Mouse (Mus musculus) embryonic facial prominence, embryonic 10.5 days (tissue): ENCODE results near the gene Ccdc88b. TPM values are rescaled to one million over a fixed set of nuclear protein-coding genes. Genes with fewer than 3 reads are reported as not detected.

Source experiments
- DNase-seq: peaks from one replicate; pipeline ENCODE4 v3.0.0-alpha.2; 2017; ENCODE audit warnings: low spot score
- H3K27ac ChIP-seq: fragments of 300-500 bp; sonication (generic); replicated peaks from 2 replicates; pipeline ENCODE4 v1.5.1; 2016; ENCODE audit warnings: mild to moderate bottlenecking
- H3K27me3 ChIP-seq: fragments of 300-500 bp; sonication (generic); replicated peaks from 2 replicates; pipeline ENCODE4 v1.6.1; 2016; ENCODE audit warnings: low read depth, mild to moderate bottlenecking; ENCODE audit not compliant: poor library complexity, severe bottlenecking
- H3K36me3 ChIP-seq: fragments of 300-500 bp; sonication (generic); replicated peaks from 2 replicates; pipeline ENCODE4 v1.6.1; 2016; ENCODE audit warnings: mild to moderate bottlenecking, moderate library complexity
- H3K4me1 ChIP-seq: fragments of 300-500 bp; sonication (generic); 2 replicates; pipeline ENCODE4 v1.6.1; 2016
- H3K4me3 ChIP-seq: fragments of 300-500 bp; sonication (generic); 2 replicates; pipeline ENCODE4 v1.5.1; 2016; ENCODE audit warnings: mild to moderate bottlenecking, moderate library complexity
- H3K9me3 ChIP-seq: fragments of 300-500 bp; sonication (generic); 2 replicates; pipeline ENCODE4 v1.6.1; 2016; ENCODE audit warnings: mild to moderate bottlenecking
- WGBS: fragments of 180-500 bp; shearing (Covaris S2); methylation state at CpG from one replicate; pipeline ENCODE4 v1.1.7; 2016; 5-methylcytosine and 5-hydroxymethylcytosine counted together
- microRNA-seq: library from miRNA; unstranded; fragments of <30 nt; microRNA quantifications from one replicate; pipeline ENCODE4, GENCODE M21; 2017
- polyA plus RNA-seq: library from polyadenylated mRNA; unstranded; fragments of >200 nt; fragmentation: Nextera tagmentation; extraction: Ambion mirVana; gene quantifications from 2 replicates; pipeline ENCODE4 v1.2.1, GENCODE M21; 2016

The Ccdc88b gene
- polyA plus RNA-seq, 1 experiment from 2014 or later, result 0.62 TPM

- no peak for DNase-seq
- no peak overlapping the region for H3K4me3 ChIP-seq
- 38% methylated on average over 4 of the region's 4 CpGs for WGBS
- no peaks in the 10 kb centered on the region for H3K9me3 ChIP-seq
- no peaks in the 10 kb centered on the region for H3K36me3 ChIP-seq
- peak overlapping the region; percentile 19 for H3K27ac ChIP-seq
- H3K4me1 ChIP-seq, result peaks cover 17% of the 10 kb centered on the region
- H3K27me3 ChIP-seq, result 0 out of 2 replicates have a peak, but pooled peaks cover 8% of the 10 kb centered on the region
These were observed 43.6 kb downstream of the Ccdc88b start for GRCm38 (mm10) chr19:6814366-6814765.

Small RNA genes within 50 kb of the gene (microRNA-seq; reads per million reads assigned to microRNA genes)
- not detected for gene Mir5046

Other genes with a start within 250 kb of the Ccdc88b start
- 5.3 and 7.0 TPM in 2 replicates for gene Rps6ka4, start 17.6 kb downstream of the Ccdc88b start, polyA plus RNA-seq
- gene Trmt112, start 51.5 kb upstream of the Ccdc88b start, polyA plus RNA-seq, result 150 and 168 TPM in 2 replicates
- gene Prdx5, start 51.9 kb upstream of the Ccdc88b start, polyA plus RNA-seq, result 137 and 140 TPM in 2 replicates
- gene Esrra, start 63.6 kb upstream of the Ccdc88b start, polyA plus RNA-seq, result 7.9 and 8.9 TPM in 2 replicates
- 0.68 and 0.74 TPM in 2 replicates for gene Catsperz, start 67.2 kb upstream of the Ccdc88b start, polyA plus RNA-seq
- gene Kcnk4, start 76.3 kb upstream of the Ccdc88b start, polyA plus RNA-seq, result 0.23 TPM in 1 of 2 replicates, not detected in the other
- 53.4 and 55.1 TPM in 2 replicates for gene Bad, start 83.7 kb upstream of the Ccdc88b start, polyA plus RNA-seq
- 26.9 and 27.5 TPM in 2 replicates for gene Gpr137, start 84.3 kb upstream of the Ccdc88b start, polyA plus RNA-seq
- gene Ppp1r14b, start 116.8 kb upstream of the Ccdc88b start, polyA plus RNA-seq, result 217 and 235 TPM in 2 replicates
- 32.8 and 37.0 TPM in 2 replicates for gene Plcb3, start 118.3 kb upstream of the Ccdc88b start, polyA plus RNA-seq
- gene Fkbp2, start 122.3 kb upstream of the Ccdc88b start, polyA plus RNA-seq, result 100.0 and 101 TPM in 2 replicates
- gene Vegfb, start 129.4 kb upstream of the Ccdc88b start, polyA plus RNA-seq, result 36.0 and 36.9 TPM in 2 replicates
- gene Dnajc4, start 134.4 kb upstream of the Ccdc88b start, polyA plus RNA-seq, result 18.1 and 18.2 TPM in 2 replicates
- 20.1 and 20.9 TPM in 2 replicates for gene Nudt22, start 137.9 kb upstream of the Ccdc88b start, polyA plus RNA-seq
- gene Trpt1, start 137.9 kb upstream of the Ccdc88b start, polyA plus RNA-seq, result 8.3 and 8.8 TPM in 2 replicates
- gene Fermt3, start 161.3 kb upstream of the Ccdc88b start, polyA plus RNA-seq, result 7.1 and 8.0 TPM in 2 replicates
- 453 and 489 TPM in 2 replicates for gene Stip1, start 181.8 kb upstream of the Ccdc88b start, polyA plus RNA-seq
- gene Macrod1, start 198.6 kb upstream of the Ccdc88b start, polyA plus RNA-seq, result 5.0 and 5.4 TPM in 2 replicates
- 2.5 and 2.9 TPM in 2 replicates for gene Flrt1, start 247.5 kb upstream of the Ccdc88b start, polyA plus RNA-seq